Mouse (Mus musculus): ENCODE data around the gene Pias3. TPM values are rescaled to one million over a fixed set of nuclear protein-coding genes. Genes with fewer than 3 reads are reported as not detected.

Gene Pias3
- polyA plus RNA-seq, 1 experiment: 34.9 TPM

DNA sequence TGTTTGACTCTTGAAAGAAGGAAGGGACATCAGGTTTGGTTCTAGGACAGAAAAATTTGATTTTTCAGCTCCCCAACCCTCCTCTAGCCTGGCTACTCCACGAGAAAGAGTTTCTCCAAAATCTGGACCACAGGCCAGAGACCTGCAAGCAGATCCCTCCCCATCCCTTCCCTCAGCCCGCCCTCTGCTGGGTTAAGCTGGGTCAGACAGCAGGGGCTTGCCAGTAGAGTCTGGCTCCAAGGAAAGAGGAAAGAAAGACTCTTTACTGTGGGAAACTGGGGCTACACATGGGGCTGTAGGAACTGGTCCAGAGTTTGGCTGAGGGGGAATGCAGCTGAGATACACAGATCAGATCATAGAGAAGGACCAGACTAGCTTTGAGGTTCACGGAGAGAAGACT is 3.7 kb upstream of the Pias3 start:
- no peak overlapping the region for H3K4me3 ChIP-seq (replicated peaks; ENCODE audit: control insufficient read depth, low read depth, low read length)
- WGBS: 31% methylated on average over 3 of the region's 3 CpGs
- H3K27ac ChIP-seq (ENCODE audit: control insufficient read depth, insufficient read depth, low read depth, low read length, poor library complexity): no peak overlapping the region
- TF ChIP-seq POLR2A (IDR thresholded peaks at IDR 0.05; ENCODE audit: borderline replicate concordance, control insufficient read depth, low read depth, low read length) (no peak), CTCF (IDR thresholded peaks at IDR 0.05; ENCODE audit: control insufficient read depth, insufficient read depth, low read length) (no peak)
- H3K4me1 ChIP-seq (ENCODE audit: control insufficient read depth, insufficient read depth, low read length): no peaks in the 10 kb centered on the region

DNA sequence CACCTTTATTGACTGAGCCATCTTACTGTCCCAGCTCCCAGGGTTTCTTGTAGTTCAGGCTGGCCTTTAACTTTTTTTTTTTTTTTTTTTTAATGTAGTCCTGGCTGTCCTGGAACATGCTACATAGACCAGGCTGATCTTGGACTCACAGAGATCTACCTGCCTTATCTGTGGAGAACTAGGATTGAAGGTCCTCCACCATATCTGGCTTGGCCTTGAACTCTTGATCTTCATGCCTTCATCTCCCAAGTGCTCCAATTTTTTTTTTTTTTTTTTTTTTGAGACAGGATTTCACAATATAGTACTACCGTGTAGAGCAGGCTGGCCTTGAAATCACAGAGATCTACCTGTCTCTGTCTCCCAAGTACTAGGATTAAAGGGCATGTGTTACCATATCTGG is 2.6 kb upstream of the Pias3 start:
- H3K4me3 ChIP-seq (replicated peaks; ENCODE audit: control insufficient read depth, low read depth, low read length): no peak overlapping the region
- no peak for TF ChIP-seq POLR2A (IDR thresholded peaks at IDR 0.05; ENCODE audit: borderline replicate concordance, control insufficient read depth, low read depth, low read length)
- no peak for TF ChIP-seq CTCF (IDR thresholded peaks at IDR 0.05; ENCODE audit: control insufficient read depth, insufficient read depth, low read length)
- 42% methylated on average over 1 of the region's 1 CpGs for WGBS
- no peaks in the 10 kb centered on the region; the same call in 1 of the 2 replicates for H3K4me1 ChIP-seq (ENCODE audit: control insufficient read depth, insufficient read depth, low read length)
- H3K27ac ChIP-seq (ENCODE audit: control insufficient read depth, insufficient read depth, low read depth, low read length, poor library complexity): no peak overlapping the region

DNA sequence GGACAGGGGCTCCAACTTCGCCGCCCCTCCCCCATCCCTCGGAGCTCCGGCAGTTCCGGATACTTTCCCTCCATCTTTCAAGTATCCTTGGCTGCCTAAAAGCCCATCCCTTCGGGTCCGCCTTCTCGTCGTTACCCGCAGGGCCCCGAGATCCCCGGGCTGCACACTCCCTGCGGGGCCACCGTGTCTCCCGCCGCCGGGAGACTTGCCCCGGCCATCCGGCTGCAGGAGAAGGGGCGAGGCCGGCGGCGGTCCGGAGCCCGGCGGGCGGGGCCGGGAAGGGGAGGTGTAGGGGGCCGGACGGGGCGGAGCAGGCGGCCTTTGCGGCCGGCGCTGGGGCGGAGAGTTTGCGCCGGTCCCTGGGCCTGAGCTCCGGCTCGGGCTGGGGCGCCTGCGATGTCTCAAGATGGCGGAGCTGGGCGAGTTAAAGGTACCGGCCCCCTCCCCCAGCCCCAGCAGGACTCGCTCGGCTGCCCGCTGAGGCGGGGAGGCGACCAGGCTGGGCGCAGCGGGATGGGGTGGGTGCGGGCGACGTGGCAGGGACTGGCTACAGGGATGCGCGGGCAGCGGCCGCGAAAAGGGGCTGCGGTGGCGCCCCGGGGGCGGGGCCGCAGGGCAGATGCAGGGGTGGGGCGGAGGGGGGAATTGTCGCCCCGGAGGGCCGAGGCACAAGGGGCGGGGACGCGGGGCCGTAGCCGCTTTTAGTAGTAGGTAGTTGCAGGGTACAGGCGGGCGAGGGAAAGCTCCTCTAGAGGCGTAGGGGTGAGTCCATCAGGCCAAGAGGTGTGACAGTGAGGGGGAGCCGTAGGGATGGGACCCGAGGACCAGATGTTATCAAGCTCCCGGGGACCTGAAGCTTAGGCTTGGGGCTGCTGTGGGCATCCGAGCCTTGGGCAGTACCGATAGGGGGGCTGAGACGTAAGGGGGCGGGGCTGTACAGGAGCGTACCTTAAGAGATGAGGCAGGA is 865 bp downstream of the Pias3 start:
- Histone ChIP-seq H3K4me3 (replicated peaks; ENCODE audit: control insufficient read depth, low read depth, low read length) (peak overlapping the region; percentile 90), H3K4me1 (ENCODE audit: control insufficient read depth, insufficient read depth, low read length) (no peaks in the 10 kb centered on the region; the same call in 1 of the 2 replicates), H3K27ac (ENCODE audit: control insufficient read depth, insufficient read depth, low read depth, low read length, poor library complexity) (peak overlapping the region; percentile 99)
- TF ChIP-seq POLR2A (IDR thresholded peaks at IDR 0.05; ENCODE audit: borderline replicate concordance, control insufficient read depth, low read depth, low read length) (0 out of 2 replicates have a peak, but pooled peaks have one; percentile 24), CTCF (IDR thresholded peaks at IDR 0.05; ENCODE audit: control insufficient read depth, insufficient read depth, low read length) (no peak)
- WGBS: under 1% methylated on average over 83 of the region's 85 CpGs

DNA sequence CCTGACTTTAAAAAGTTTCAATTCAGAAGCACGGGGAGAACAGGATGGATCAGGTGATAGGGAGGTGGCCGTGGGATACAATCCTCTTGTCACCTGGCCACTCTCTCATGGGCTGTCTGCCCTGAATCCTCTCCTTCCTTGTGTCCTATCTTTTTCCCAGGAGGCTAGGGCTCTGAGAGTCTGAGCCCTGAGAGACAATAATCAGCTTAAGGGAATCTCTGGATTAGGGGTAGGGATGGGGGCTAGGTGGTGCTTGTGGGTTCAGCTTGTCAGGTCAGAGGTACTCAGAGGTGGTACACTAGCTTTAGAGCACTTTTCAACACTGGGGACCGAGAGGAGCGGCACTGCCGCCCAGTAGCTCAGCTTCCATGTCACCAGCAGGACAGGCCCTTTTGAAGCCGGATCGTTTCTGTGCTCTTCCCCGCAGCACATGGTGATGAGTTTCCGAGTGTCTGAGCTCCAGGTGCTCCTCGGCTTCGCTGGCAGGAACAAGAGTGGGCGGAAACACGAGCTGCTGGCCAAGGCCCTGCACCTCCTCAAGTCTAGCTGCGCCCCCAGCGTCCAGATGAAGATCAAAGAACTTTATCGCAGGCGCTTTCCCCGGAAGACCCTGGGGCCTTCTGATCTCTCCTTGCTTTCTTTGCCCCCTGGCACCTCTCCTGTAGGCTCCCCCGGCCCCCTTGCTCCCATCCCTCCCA is 3.0 kb downstream of the Pias3 start:
- TF ChIP-seq CTCF (IDR thresholded peaks at IDR 0.05; ENCODE audit: control insufficient read depth, insufficient read depth, low read length): no peak
- no peak for TF ChIP-seq POLR2A (IDR thresholded peaks at IDR 0.05; ENCODE audit: borderline replicate concordance, control insufficient read depth, low read depth, low read length)
- 90% methylated on average over 19 of the region's 19 CpGs for WGBS
- Histone ChIP-seq H3K27ac (ENCODE audit: control insufficient read depth, insufficient read depth, low read depth, low read length, poor library complexity) (no peak overlapping the region), H3K4me1 (ENCODE audit: control insufficient read depth, insufficient read depth, low read length) (no peaks in the 10 kb centered on the region; the same call in 1 of the 2 replicates), H3K4me3 (replicated peaks; ENCODE audit: control insufficient read depth, low read depth, low read length) (no peak overlapping the region)

DNA sequence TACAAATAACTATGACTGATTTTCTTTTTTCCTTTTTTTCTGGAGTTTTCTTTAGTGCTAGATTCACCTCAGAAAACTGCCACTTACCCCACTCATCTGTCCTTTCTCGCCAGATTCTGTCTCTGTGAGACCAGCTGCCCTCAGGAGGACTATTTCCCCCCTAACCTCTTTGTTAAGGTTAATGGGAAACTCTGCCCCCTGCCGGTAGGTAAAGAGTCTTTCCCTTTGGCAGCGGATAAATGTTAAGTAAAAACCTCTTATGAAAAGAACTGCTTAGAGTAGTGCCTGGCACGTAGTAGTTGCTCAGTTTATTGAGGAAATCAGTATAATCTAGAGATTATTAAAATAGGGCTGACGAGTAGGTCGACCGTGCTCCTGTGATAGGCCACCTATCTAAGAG is 4.2 kb downstream of the Pias3 start:
- Histone ChIP-seq H3K4me3 (replicated peaks; ENCODE audit: control insufficient read depth, low read depth, low read length) (no peak overlapping the region), H3K27ac (ENCODE audit: control insufficient read depth, insufficient read depth, low read depth, low read length, poor library complexity) (no peak overlapping the region), H3K4me1 (ENCODE audit: control insufficient read depth, insufficient read depth, low read length) (no peaks in the 10 kb centered on the region; the same call in 1 of the 2 replicates)
- WGBS: 63% methylated on average over 7 of the region's 7 CpGs
- TF ChIP-seq CTCF (IDR thresholded peaks at IDR 0.05; ENCODE audit: control insufficient read depth, insufficient read depth, low read length) (no peak), POLR2A (IDR thresholded peaks at IDR 0.05; ENCODE audit: borderline replicate concordance, control insufficient read depth, low read depth, low read length) (no peak)

DNA sequence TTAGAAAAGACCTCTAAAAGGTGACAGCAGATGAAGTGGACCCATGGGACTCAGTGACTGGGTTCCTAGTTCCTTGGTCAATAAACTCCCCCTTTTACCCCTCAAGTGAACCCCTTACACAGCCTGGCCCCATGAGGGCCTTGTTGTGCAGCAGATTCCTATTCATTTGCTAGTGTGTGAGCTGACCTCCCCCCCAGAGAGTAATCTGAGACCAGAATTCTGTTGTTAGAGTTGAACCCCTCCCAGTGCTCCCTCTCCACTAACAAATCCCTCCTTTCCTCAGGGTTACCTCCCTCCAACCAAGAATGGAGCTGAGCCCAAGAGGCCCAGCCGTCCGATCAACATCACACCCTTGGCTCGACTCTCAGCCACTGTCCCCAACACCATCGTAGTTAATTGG is 4.8 kb downstream of the Pias3 start:
- no peaks in the 10 kb centered on the region; the same call in 1 of the 2 replicates for H3K4me1 ChIP-seq (ENCODE audit: control insufficient read depth, insufficient read depth, low read length)
- no peak overlapping the region for H3K27ac ChIP-seq (ENCODE audit: control insufficient read depth, insufficient read depth, low read depth, low read length, poor library complexity)
- H3K4me3 ChIP-seq (replicated peaks; ENCODE audit: control insufficient read depth, low read depth, low read length): no peak overlapping the region
- TF ChIP-seq POLR2A (IDR thresholded peaks at IDR 0.05; ENCODE audit: borderline replicate concordance, control insufficient read depth, low read depth, low read length): no peak
- no peak for TF ChIP-seq CTCF (IDR thresholded peaks at IDR 0.05; ENCODE audit: control insufficient read depth, insufficient read depth, low read length)
- WGBS: 94% methylated on average over 4 of the region's 4 CpGs

DNA sequence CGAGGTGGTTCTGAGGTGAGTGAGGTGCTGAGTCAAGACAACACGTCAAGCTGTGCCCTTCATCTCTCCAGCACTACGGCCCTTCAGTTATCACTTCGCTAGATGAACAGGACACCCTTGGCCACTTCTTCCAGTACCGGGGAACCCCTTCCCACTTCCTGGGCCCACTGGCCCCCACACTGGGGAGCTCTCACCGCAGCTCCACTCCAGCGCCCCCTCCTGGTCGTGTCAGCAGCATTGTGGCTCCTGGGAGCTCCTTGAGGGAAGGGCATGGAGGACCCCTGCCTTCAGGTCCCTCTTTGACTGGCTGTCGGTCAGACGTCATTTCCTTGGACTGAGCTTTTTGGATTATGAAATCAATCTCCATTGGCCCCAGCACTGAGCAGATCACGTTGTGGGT is 8.6 kb downstream of the Pias3 start:
- TF ChIP-seq CTCF (IDR thresholded peaks at IDR 0.05; ENCODE audit: control insufficient read depth, insufficient read depth, low read length) (peak; percentile 42; the same call in 1 of the 2 replicates), POLR2A (IDR thresholded peaks at IDR 0.05; ENCODE audit: borderline replicate concordance, control insufficient read depth, low read depth, low read length) (no peak)
- WGBS: 72% methylated on average over 11 of the region's 11 CpGs
- Histone ChIP-seq H3K27ac (ENCODE audit: control insufficient read depth, insufficient read depth, low read depth, low read length, poor library complexity) (no peak overlapping the region), H3K4me3 (replicated peaks; ENCODE audit: control insufficient read depth, low read depth, low read length) (no peak overlapping the region), H3K4me1 (ENCODE audit: control insufficient read depth, insufficient read depth, low read length) (no peaks in the 10 kb centered on the region)

DNA sequence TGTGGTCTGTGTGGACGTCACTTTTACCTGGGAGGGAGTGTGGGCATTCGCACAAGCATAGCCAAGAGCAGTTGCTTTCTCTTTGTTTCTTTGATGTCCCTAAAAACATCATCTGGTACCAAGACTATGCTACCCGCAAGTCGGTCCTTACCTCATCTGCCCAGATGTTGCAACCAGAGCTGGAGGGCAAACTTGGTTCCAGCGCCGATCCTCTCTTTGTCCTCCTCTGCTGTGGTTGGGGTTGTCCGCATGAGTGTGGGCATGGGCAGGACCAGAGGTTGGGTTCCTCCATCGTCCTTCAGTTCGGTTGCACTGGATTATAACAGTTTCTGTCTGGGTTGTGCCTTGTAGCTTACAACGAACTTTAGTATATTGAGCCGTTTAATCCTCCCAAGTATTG is 10.0 kb downstream of the Pias3 start:
- 79% methylated on average over 11 of the region's 11 CpGs for WGBS
- H3K27ac ChIP-seq (ENCODE audit: control insufficient read depth, insufficient read depth, low read depth, low read length, poor library complexity): no peak overlapping the region
- no peaks in the 10 kb centered on the region for H3K4me1 ChIP-seq (ENCODE audit: control insufficient read depth, insufficient read depth, low read length)
- no peak for TF ChIP-seq POLR2A (IDR thresholded peaks at IDR 0.05; ENCODE audit: borderline replicate concordance, control insufficient read depth, low read depth, low read length)
- no peak for TF ChIP-seq CTCF (IDR thresholded peaks at IDR 0.05; ENCODE audit: control insufficient read depth, insufficient read depth, low read length)
- no peak overlapping the region for H3K4me3 ChIP-seq (replicated peaks; ENCODE audit: control insufficient read depth, low read depth, low read length)

All from bone marrow, adult 2 months (tissue).